Mouse (Mus musculus): ENCODE results near the gene Pinlyp. TPM values are rescaled to one million over a fixed set of nuclear protein-coding genes. Genes with fewer than 3 reads are reported as not detected.
"Not testable (repeated sequence)": the region's sequence is repeated elsewhere in the genome, so short reads cannot be mapped to it uniquely, and the experiment has no call there.

The Pinlyp gene
- polyA plus RNA-seq, 1 experiment from 2014 or later = 62.9 TPM

DNA sequence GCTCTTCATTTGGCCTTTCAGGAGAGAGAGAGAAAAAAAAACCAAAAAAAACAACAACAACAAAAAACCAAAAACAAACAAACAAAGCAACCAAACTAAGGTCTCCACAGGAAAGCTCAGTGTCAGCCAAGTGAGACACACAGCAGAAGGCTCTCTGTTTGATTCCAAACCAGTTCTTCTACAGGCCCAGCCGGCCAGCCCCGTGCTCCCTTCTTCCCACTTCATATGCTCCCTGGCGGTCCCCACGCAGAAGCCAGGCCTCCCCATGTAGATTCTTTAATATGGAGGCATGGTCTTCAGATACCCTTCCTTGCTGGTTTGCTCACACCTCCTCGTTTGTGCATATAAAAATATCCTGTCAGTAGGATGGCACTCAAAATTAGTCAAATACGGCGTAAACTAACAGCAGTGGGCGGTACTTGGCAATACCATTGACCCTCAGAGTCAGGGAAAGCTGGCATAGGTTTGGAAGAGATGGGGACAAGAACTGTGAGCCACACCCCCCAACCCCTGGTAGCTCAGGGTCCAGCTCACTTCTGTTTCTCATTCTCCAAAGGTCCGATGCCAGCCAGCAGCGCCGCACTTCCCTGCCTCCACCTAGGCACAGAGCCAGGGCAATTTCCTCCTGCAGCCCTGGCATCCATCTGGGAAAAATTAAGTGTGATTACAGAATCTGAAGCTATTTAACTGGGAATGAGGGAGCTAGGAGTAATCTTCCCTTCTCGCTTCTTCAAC, 20.1 kb downstream of the Pinlyp start:
- ATAC-seq (ENCODE audit: low FRiP score, low TSS enrichment) = no peak
- H3K4me1 ChIP-seq (replicated peaks; ENCODE audit: control insufficient read depth, insufficient read depth) = no peaks in the 10 kb centered on the region
- 85% methylated on average over 12 of the region's 12 CpGs for WGBS
- H3K9me3 ChIP-seq (ENCODE audit: control insufficient read depth, low read length) = no peaks in the 10 kb centered on the region
- H3K4me3 ChIP-seq (ENCODE audit: low read depth, low read length) = no peak overlapping the region
- H3K27me3 ChIP-seq (ENCODE audit: control insufficient read depth, insufficient read depth, low read length) = no peaks in the 10 kb centered on the region
- no peak overlapping the region for H3K27ac ChIP-seq (replicated peaks)
- no peaks in the 10 kb centered on the region for H3K36me3 ChIP-seq (ENCODE audit: control insufficient read depth, insufficient read depth, low read length)
- no peak overlapping the region for H3K4me2 ChIP-seq (replicated peaks; ENCODE audit: low read depth)
- H3K9ac ChIP-seq (ENCODE audit: low read length) = no peak overlapping the region
- TF ChIP-seq EP300 (optimal IDR thresholded peaks at IDR 0.05) = no peak
- DNase-seq (ENCODE audit: low spot score) = no peak

DNA sequence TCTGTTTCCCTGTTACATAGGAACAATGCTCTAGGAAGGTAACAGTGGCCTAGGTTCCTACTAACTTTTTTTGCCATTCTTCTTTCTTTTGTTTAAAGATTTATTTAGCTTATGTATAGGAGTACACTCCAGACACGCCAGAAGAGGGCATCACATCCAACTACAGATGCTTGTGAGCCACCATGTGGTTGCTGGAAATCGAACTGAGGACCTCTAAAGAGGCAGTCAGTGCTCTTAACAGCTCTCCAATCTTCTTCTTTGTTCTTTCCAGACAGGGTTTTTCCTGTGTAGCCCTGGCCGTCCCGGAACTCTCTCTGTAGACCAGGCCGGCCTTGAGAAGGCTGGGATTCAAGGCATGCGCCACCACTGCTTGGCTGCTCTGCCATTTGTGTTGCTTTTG, 20.9 kb downstream of the Pinlyp start:
- Histone ChIP-seq H3K36me3 (ENCODE audit: control insufficient read depth, insufficient read depth, low read length) (no peaks in the 10 kb centered on the region), H3K9ac (ENCODE audit: low read length) (no peak overlapping the region), H3K4me2 (replicated peaks; ENCODE audit: low read depth) (no peak overlapping the region), H3K9me3 (ENCODE audit: control insufficient read depth, low read length) (no peaks in the 10 kb centered on the region), H3K27ac (replicated peaks) (no peak overlapping the region), H3K4me1 (replicated peaks; ENCODE audit: control insufficient read depth, insufficient read depth) (no peaks in the 10 kb centered on the region), H3K27me3 (ENCODE audit: control insufficient read depth, insufficient read depth, low read length) (no peaks in the 10 kb centered on the region), H3K4me3 (ENCODE audit: low read depth, low read length) (no peak overlapping the region)
- no peak for ATAC-seq (ENCODE audit: low FRiP score, low TSS enrichment)
- DNase-seq (ENCODE audit: low spot score) = no peak
- WGBS = 80% methylated on average over 6 of the region's 6 CpGs
- TF ChIP-seq EP300 (optimal IDR thresholded peaks at IDR 0.05) (no peak), CTCF (IDR thresholded peaks at IDR 0.05; ENCODE audit: low read depth) (peak; percentile 35; the same call in 1 of the 2 replicates)

DNA sequence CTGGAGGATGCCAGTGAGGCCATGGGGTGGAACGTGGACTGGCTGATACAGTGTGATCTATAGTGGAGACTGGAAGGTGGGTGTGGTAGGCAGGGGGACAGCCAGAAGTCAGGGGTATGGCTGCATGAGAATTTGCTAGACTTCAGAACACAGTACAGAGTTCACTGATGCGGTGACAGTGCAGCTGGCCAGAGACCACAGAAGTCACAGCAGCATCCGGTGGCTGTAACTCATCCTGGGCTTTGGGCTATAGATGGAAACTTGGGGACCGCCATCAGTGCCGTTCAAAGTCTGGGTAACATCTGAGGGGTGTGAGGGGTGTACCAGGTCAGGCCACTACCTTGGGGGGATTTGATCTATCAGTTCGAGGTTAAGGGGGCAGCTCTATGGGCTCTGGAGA, 22.2 kb downstream of the Pinlyp start:
- 88% methylated on average over 6 of the region's 6 CpGs for WGBS
- H3K36me3 ChIP-seq (ENCODE audit: control insufficient read depth, insufficient read depth, low read length) = no peaks in the 10 kb centered on the region
- no peaks in the 10 kb centered on the region for H3K9me3 ChIP-seq (ENCODE audit: control insufficient read depth, low read length)
- H3K4me3 ChIP-seq (ENCODE audit: low read depth, low read length) = no peak overlapping the region
- H3K4me1 ChIP-seq (replicated peaks; ENCODE audit: control insufficient read depth, insufficient read depth) = no peaks in the 10 kb centered on the region
- H3K27ac ChIP-seq (replicated peaks) = no peak overlapping the region
- no peak overlapping the region for H3K4me2 ChIP-seq (replicated peaks; ENCODE audit: low read depth)
- TF ChIP-seq CTCF (IDR thresholded peaks at IDR 0.05; ENCODE audit: low read depth) = no peak
- no peak for TF ChIP-seq EP300 (optimal IDR thresholded peaks at IDR 0.05)
- H3K27me3 ChIP-seq (ENCODE audit: control insufficient read depth, insufficient read depth, low read length) = no peaks in the 10 kb centered on the region
- H3K9ac ChIP-seq (ENCODE audit: low read length) = no peak overlapping the region
- ATAC-seq (ENCODE audit: low FRiP score, low TSS enrichment) = no peak
- DNase-seq (ENCODE audit: low spot score) = no peak

- no peaks in the 10 kb centered on the region for H3K27me3 ChIP-seq (ENCODE audit: control insufficient read depth, insufficient read depth, low read length)
- WGBS = 46% methylated on average over 5 of the region's 5 CpGs
- DNase-seq (ENCODE audit: low spot score) (no peak), ATAC-seq (ENCODE audit: low FRiP score, low TSS enrichment) (no peak)
- H3K9me3 ChIP-seq (ENCODE audit: control insufficient read depth, low read length) = no peaks in the 10 kb centered on the region
- no peak overlapping the region for H3K27ac ChIP-seq (replicated peaks)
- no peaks in the 10 kb centered on the region for H3K4me1 ChIP-seq (replicated peaks; ENCODE audit: control insufficient read depth, insufficient read depth)
- H3K36me3 ChIP-seq (ENCODE audit: control insufficient read depth, insufficient read depth, low read length) = no peaks in the 10 kb centered on the region
- TF ChIP-seq CTCF (IDR thresholded peaks at IDR 0.05; ENCODE audit: low read depth) = no peak
- TF ChIP-seq EP300 (optimal IDR thresholded peaks at IDR 0.05) = no peak
- H3K4me2 ChIP-seq (replicated peaks; ENCODE audit: low read depth) = no peak overlapping the region
- no peak overlapping the region for H3K4me3 ChIP-seq (ENCODE audit: low read depth, low read length)
- no peak overlapping the region for H3K9ac ChIP-seq (ENCODE audit: low read length)
Measured at GRCm38 (mm10) chr7:24522805-24523204, 23.1 kb downstream of the Pinlyp start.

GRCm38 (mm10) chr7:24520054-24520453, 25.9 kb downstream of the Pinlyp start:
- ATAC-seq (ENCODE audit: low FRiP score, low TSS enrichment); H3K36me3 ChIP-seq (ENCODE audit: control insufficient read depth, insufficient read depth, low read length); DNase-seq (ENCODE audit: low spot score); H3K27ac ChIP-seq (replicated peaks); H3K4me1 ChIP-seq (replicated peaks; ENCODE audit: control insufficient read depth, insufficient read depth); H3K4me2 ChIP-seq (replicated peaks; ENCODE audit: low read depth); H3K9ac ChIP-seq (ENCODE audit: low read length); H3K4me3 ChIP-seq (ENCODE audit: low read depth, low read length); H3K27me3 ChIP-seq (ENCODE audit: control insufficient read depth, insufficient read depth, low read length); H3K9me3 ChIP-seq (ENCODE audit: control insufficient read depth, low read length): not testable (repeated sequence)
- WGBS = 84% methylated on average over 9 of the region's 10 CpGs

GRCm38 (mm10) chr7:24519130-24519529, 26.8 kb downstream of the Pinlyp start:
- no peak overlapping the region for H3K27ac ChIP-seq (replicated peaks)
- no peaks in the 10 kb centered on the region for H3K36me3 ChIP-seq (ENCODE audit: control insufficient read depth, insufficient read depth, low read length)
- WGBS = 65% methylated on average over 3 of the region's 3 CpGs
- no peaks in the 10 kb centered on the region for H3K9me3 ChIP-seq (ENCODE audit: control insufficient read depth, low read length)
- no peak overlapping the region for H3K4me3 ChIP-seq (ENCODE audit: low read depth, low read length)
- no peaks in the 10 kb centered on the region for H3K4me1 ChIP-seq (replicated peaks; ENCODE audit: control insufficient read depth, insufficient read depth)
- ATAC-seq (ENCODE audit: low FRiP score, low TSS enrichment) = no peak
- H3K27me3 ChIP-seq (ENCODE audit: control insufficient read depth, insufficient read depth, low read length) = no peaks in the 10 kb centered on the region
- TF ChIP-seq EP300 (optimal IDR thresholded peaks at IDR 0.05) (no peak), CTCF (IDR thresholded peaks at IDR 0.05; ENCODE audit: low read depth) (no peak)
- no peak for DNase-seq (ENCODE audit: low spot score)
- H3K9ac ChIP-seq (ENCODE audit: low read length) = no peak overlapping the region
- no peak overlapping the region for H3K4me2 ChIP-seq (replicated peaks; ENCODE audit: low read depth)
